Comparison of ENCODE assay signal across 9 mouse cellular contexts in the genomic region with DNA sequence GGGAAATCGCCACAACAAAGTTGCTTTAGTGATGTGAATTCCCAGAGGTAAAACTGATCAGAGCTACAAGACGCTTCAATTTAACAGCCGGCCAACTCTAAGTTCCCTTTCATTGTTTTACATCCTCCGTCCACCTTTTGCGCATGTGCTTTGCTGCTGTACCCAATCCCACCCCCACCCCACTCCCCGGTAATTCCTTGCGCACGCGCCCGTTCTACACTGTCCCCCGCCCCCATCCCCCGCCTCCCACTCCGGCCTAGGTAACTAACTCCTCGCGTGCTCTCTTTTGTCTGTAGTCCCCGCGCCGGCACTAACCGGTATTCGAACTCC. TPM values are rescaled to one million over a fixed set of nuclear protein-coding genes. Genes with fewer than 3 reads are reported as not detected.
DNase-seq lines count a peak whose midpoint lies in the region; ATAC-seq and TF ChIP-seq lines count a peak whose summit lies in the region.
"Had no signal": no experiment of that assay in that cellular context is flagged by ENCODE, and none has a peak within 500 bp of the region (broad histone marks: within the 10 kb centered on the region; RNA-seq: fewer than 3 reads in every experiment).

No protein-coding gene starts in this region.

- H3K79me2 ChIP-seq in C2C12 (ENCODE audit: control insufficient read depth, insufficient read depth): peaks cover 72% of the 10 kb centered on the region

- H3K9me3 ChIP-seq in forebrain, embryonic 15.5 days: no peaks in the 10 kb centered on the region
- no peaks in the 10 kb centered on the region for H3K9me3 ChIP-seq in liver, embryonic 16.5 days (replicated peaks; ENCODE audit: control insufficient read depth, low read length)

- peak overlapping the region; percentile 85 for H3K4me2 ChIP-seq in forebrain, embryonic 15.5 days (replicated peaks)
- peak overlapping the region; percentile 65 for H3K4me2 ChIP-seq in liver, embryonic 16.5 days (ENCODE audit: low read depth, low read length)

- DNase-seq in 416B (ENCODE audit: low read depth): peak; percentile 91
- no peak for DNase-seq in ovary, postnatal 10 days (ENCODE audit: low spot score)
- DNase-seq in right cerebral cortex, postnatal 4 days: no peak
- DNase-seq in kidney, postnatal 36 days: no peak

- peak; percentile 59 for ATAC-seq in forebrain, embryonic 15.5 days (replicated peaks)
- peak; percentile 12 for ATAC-seq in liver, embryonic 16.5 days (ENCODE audit: low read depth)
- no peak for ATAC-seq in monocyte, adult 5-6 weeks (replicated peaks; ENCODE audit: insufficient number of reproducible peaks, low FRiP score, low TSS enrichment, poor library complexity, severe bottlenecking)

- no peaks in the 10 kb centered on the region for H3K27me3 ChIP-seq in C2C12 (ENCODE audit: control insufficient read depth, insufficient read depth, insufficient read length)
- no peaks in the 10 kb centered on the region for H3K27me3 ChIP-seq in forebrain, embryonic 15.5 days
- H3K27me3 ChIP-seq in liver, embryonic 16.5 days (ENCODE audit: control insufficient read depth, insufficient read depth, low read depth, low read length): no peaks in the 10 kb centered on the region

- under 1% methylated on average over 20 of the region's 20 CpGs for WGBS in forebrain, embryonic 15.5 days
- under 1% methylated on average over 20 of the region's 20 CpGs for WGBS in liver, embryonic 16.5 days (ENCODE audit: insufficient replicate concordance)

- no peak for TF ChIP-seq CTCF in C2C12 (IDR thresholded peaks at IDR 0.05; ENCODE audit: control insufficient read depth, insufficient read depth, insufficient read length)

- peak overlapping the region; percentile 87 for H3K27ac ChIP-seq in forebrain, embryonic 15.5 days (replicated peaks)
- H3K27ac ChIP-seq in liver, embryonic 16.5 days (ENCODE audit: low read length): peak overlapping the region; percentile 81

- peaks cover 51% of the 10 kb centered on the region for H3K36me3 ChIP-seq in C2C12 (ENCODE audit: control insufficient read depth, insufficient read depth)
- peaks cover 20% of the 10 kb centered on the region for H3K36me3 ChIP-seq in forebrain, embryonic 15.5 days
- peaks cover 29% of the 10 kb centered on the region for H3K36me3 ChIP-seq in liver, embryonic 16.5 days (ENCODE audit: control insufficient read depth, insufficient read depth)

- H3K79me3 ChIP-seq in C2C12 (ENCODE audit: low read depth): peaks cover 50% of the 10 kb centered on the region

- peak overlapping the region; percentile 86 for H3ac ChIP-seq in C2C12 (ENCODE audit: control insufficient read depth, insufficient read length, low read depth)

- H3K4me1 ChIP-seq in forebrain, embryonic 15.5 days: peaks cover 43% of the 10 kb centered on the region
- H3K4me1 ChIP-seq in liver, embryonic 16.5 days (ENCODE audit: control insufficient read depth, low read depth, low read length): peaks cover 41% of the 10 kb centered on the region

- peak overlapping the region; percentile 73 for H3K4me3 ChIP-seq in C2C12 (ENCODE audit: insufficient read depth, poor library complexity, severe bottlenecking)
- peak overlapping the region; percentile 58 for H3K4me3 ChIP-seq in forebrain, embryonic 15.5 days
- H3K4me3 ChIP-seq in liver, embryonic 16.5 days (ENCODE audit: low read depth, low read length): peak overlapping the region; percentile 83

- peak overlapping the region; percentile 47 for H3K9ac ChIP-seq in forebrain, embryonic 15.5 days (replicated peaks)
- peak overlapping the region; percentile 71 for H3K9ac ChIP-seq in liver, embryonic 16.5 days (ENCODE audit: low read depth, low read length)

TF ChIP-seq in C2C12, 6 proteins besides CTCF, POLR2A, EP300 and RAD21:
- TF ChIP-seq MYOG (IDR thresholded peaks at IDR 0.05; ENCODE audit: control insufficient read depth, extremely low read depth, insufficient read length) (no peak), USF1 (IDR thresholded peaks at IDR 0.05; ENCODE audit: low read depth) (no peak), MAX (IDR thresholded peaks at IDR 0.05) (no peak), MYOD1 (IDR thresholded peaks at IDR 0.05; ENCODE audit: control insufficient read depth, insufficient read length, low read depth) (no peak), CEBPB (IDR thresholded peaks at IDR 0.05; ENCODE audit: low read depth) (no peak), FOSL1 (IDR thresholded peaks at IDR 0.05; ENCODE audit: insufficient read depth, low read length, poor library complexity, severe bottlenecking) (no peak)

RNA-seq across cellular contexts. Expression of a gene that starts 0.4 kb away (rescaled TPM):
- polyA plus RNA-seq in C2C12 (2012; fragmentation: generic; extraction: Trizol): 446 TPM
- polyA plus RNA-seq in forebrain, embryonic 15.5 days (2015; fragmentation: Nextera tagmentation; extraction: Ambion mirVana): 165 and 196 TPM in 2 replicates
- polyA plus RNA-seq in liver, embryonic 16.5 days (2015; fragmentation: Nextera tagmentation; extraction: Ambion mirVana): 176 and 206 TPM in 2 replicates
- total RNA-seq in monocyte, adult 5-6 weeks (2017): 7.5 to 10.2 TPM (median 8.1 TPM) in 3 replicates

RNA-seq across cellular contexts. Expression of a gene that starts 0.4 kb away (rescaled TPM):
- polyA plus RNA-seq in C2C12 (2012; fragmentation: generic; extraction: Trizol): 86.3 TPM
- polyA plus RNA-seq in forebrain, embryonic 15.5 days (2015; fragmentation: Nextera tagmentation; extraction: Ambion mirVana): 14.3 and 15.8 TPM in 2 replicates
- polyA plus RNA-seq in liver, embryonic 16.5 days (2015; fragmentation: Nextera tagmentation; extraction: Ambion mirVana): 43.2 and 46.0 TPM in 2 replicates
- total RNA-seq in monocyte, adult 5-6 weeks (2017): 48.9 to 65.4 TPM (median 58.4 TPM) in 3 replicates

RNA-seq across cellular contexts. Expression of a gene that starts 6.1 kb away (rescaled TPM):
- 11.0 TPM for polyA plus RNA-seq in C2C12 (2012; fragmentation: generic; extraction: Trizol)
- 42.0 and 42.3 TPM in 2 replicates for polyA plus RNA-seq in forebrain, embryonic 15.5 days (2015; fragmentation: Nextera tagmentation; extraction: Ambion mirVana)
- polyA plus RNA-seq in liver, embryonic 16.5 days (2015; fragmentation: Nextera tagmentation; extraction: Ambion mirVana): 14.9 and 15.1 TPM in 2 replicates
- total RNA-seq in monocyte, adult 5-6 weeks (2017): 16.5 to 22.8 TPM (median 22.4 TPM) in 3 replicates

RNA-seq across cellular contexts. Expression of a gene that starts 12.2 kb away (rescaled TPM):
- polyA plus RNA-seq in C2C12 (2012; fragmentation: generic; extraction: Trizol): 53.1 TPM
- 39.4 and 41.5 TPM in 2 replicates for polyA plus RNA-seq in forebrain, embryonic 15.5 days (2015; fragmentation: Nextera tagmentation; extraction: Ambion mirVana)
- polyA plus RNA-seq in liver, embryonic 16.5 days (2015; fragmentation: Nextera tagmentation; extraction: Ambion mirVana): 6.6 and 8.7 TPM in 2 replicates
- 11.0 to 18.5 TPM (median 17.6 TPM) in 3 replicates for total RNA-seq in monocyte, adult 5-6 weeks (2017)

RNA-seq across cellular contexts. Expression of a gene that starts 15.2 kb away (rescaled TPM):
- not detected for polyA plus RNA-seq in C2C12 (2012; fragmentation: generic; extraction: Trizol)
- 0.64 and 0.82 TPM in 2 replicates for polyA plus RNA-seq in forebrain, embryonic 15.5 days (2015; fragmentation: Nextera tagmentation; extraction: Ambion mirVana)
- not detected in 2 replicates for polyA plus RNA-seq in liver, embryonic 16.5 days (2015; fragmentation: Nextera tagmentation; extraction: Ambion mirVana)
- total RNA-seq in monocyte, adult 5-6 weeks (2017): 1.4 TPM in 1 of 3 replicates, not detected in the others
- total RNA-seq: left cerebral cortex, postnatal 10 days had no signal
